Mouse (Mus musculus) CD8-positive naive resting alpha-beta T cell, adult 2 months (primary cell): Measurements from ENCODE around the gene Gm5157.
"Not testable (repeated sequence)": the region's sequence is repeated elsewhere in the genome, so short reads cannot be mapped to it uniquely, and the experiment has no call there.

Experiments
- DNase-seq, 2 experiments: peaks; one replicate each; pipeline ENCODE4 v3.0.0; 2022; ENCODE audit warnings: low read depth in 2 of 2, low spot score in 2 of 2

Gm5157 gene

GRCm38 (mm10) chr7:21190323-21190722, at the start of gene Gm5157:
Gene Gm5157 (minus strand): TSS chr7:21190423.
- not testable (repeated sequence) for DNase-seq

- DNase-seq = not testable (repeated sequence)
These were observed 28.3 kb downstream of the Gm5157 start, which contains the start of gene Vmn1r123 for GRCm38 (mm10) chr7:21161885-21162284. Gene Vmn1r123 (plus strand): TSS chr7:21162185.
